Mouse (Mus musculus) forebrain, postnatal 0 days (tissue): Measurements from ENCODE around the gene Slc22a14. TPM values are rescaled to one million over a fixed set of nuclear protein-coding genes. Genes with fewer than 3 reads are reported as not detected.

Experiments
- ATAC-seq: fragments of 200-750 bp; cut with Nextera tagmentation; 2 replicates; pipeline ENCODE4 v1.8.0; 2017; ENCODE audit warnings: mild to moderate bottlenecking, moderate library complexity
- DNase-seq: peaks from one replicate; pipeline ENCODE4 v3.0.0-alpha.2; 2015
- H3K27ac ChIP-seq: fragments of 300-500 bp; sonication (generic); 2 replicates; pipeline ENCODE4 v1.5.1; 2014; ENCODE audit warnings: low read depth, mild to moderate bottlenecking, antibody characterized with exemption, low read length, moderate library complexity, mixed read lengths
- H3K27me3 ChIP-seq: fragments of 300-500 bp; sonication (generic); 2 replicates; pipeline ENCODE4 v1.6.1; 2014; ENCODE audit warnings: mild to moderate bottlenecking, low read length, mixed read lengths; ENCODE audit not compliant: insufficient read depth
- H3K36me3 ChIP-seq: fragments of 300-500 bp; sonication (generic); 2 replicates; pipeline ENCODE4 v1.6.1; 2014; ENCODE audit warnings: mild to moderate bottlenecking, moderate library complexity; ENCODE audit not compliant: insufficient read depth
- H3K4me1 ChIP-seq: fragments of 300-500 bp; sonication (generic); 2 replicates; pipeline ENCODE4 v1.6.1; 2014; ENCODE audit warnings: antibody characterized with exemption; ENCODE audit not compliant: insufficient read depth
- H3K4me2 ChIP-seq: fragments of 300-500 bp; sonication (generic); 2 replicates; pipeline ENCODE4 v1.6.1; 2014; ENCODE audit warnings: low read depth, mild to moderate bottlenecking, moderate library complexity
- H3K4me3 ChIP-seq: fragments of 300-500 bp; sonication (generic); 2 replicates; pipeline ENCODE4 v1.5.1; 2014; ENCODE audit warnings: low read depth, low read length, mixed read lengths
- H3K9ac ChIP-seq: fragments of 300-500 bp; sonication (generic); 2 replicates; pipeline ENCODE4 v1.6.1; 2014; ENCODE audit warnings: mild to moderate bottlenecking
- H3K9me3 ChIP-seq: fragments of 300-500 bp; sonication (generic); 2 replicates; pipeline ENCODE4 v1.6.1; 2016; ENCODE audit warnings: low read length
- CTCF ChIP-seq: sonication (generic); IDR thresholded peaks from 2 replicates; pipeline ENCODE4 v1.5.1; 2016; ENCODE audit warnings: antibody characterized with exemption, control low read depth, low read depth
- WGBS: fragments of 180-500 bp; shearing (Covaris S2); extraction: QIAGEN DNeasy Blood & Tissue Kit; methylation state at CpG from one replicate; pipeline ENCODE4 v1.1.7; 2014; 5-methylcytosine and 5-hydroxymethylcytosine counted together
- polyA plus RNA-seq: library from polyadenylated mRNA; unstranded; fragments of >200 nt; fragmentation: Nextera tagmentation; extraction: Ambion mirVana; gene quantifications from 2 replicates; pipeline ENCODE4 v1.2.1, GENCODE M21; 2015
- total RNA-seq: library from RNA; depleted of rRNA; stranded (reverse); fragments of >200 nt; gene quantifications from 2 replicates; pipeline ENCODE4 v1.2.3, GENCODE M21; 2014

Slc22a14 gene
- total and polyA plus RNA-seq, 2 experiments from 2014 or later, result not detected

GRCm38 (mm10) chr9:119144696-119145095 is 220.7 kb downstream of the Slc22a14 start:
- Histone ChIP-seq H3K4me2 (no peak overlapping the region), H3K4me1 (no peaks in the 10 kb centered on the region), H3K27me3 (no peaks in the 10 kb centered on the region), H3K27ac (no peak overlapping the region), H3K9me3 (no peaks in the 10 kb centered on the region), H3K36me3 (no peaks in the 10 kb centered on the region), H3K9ac (no peak overlapping the region), H3K4me3 (no peak overlapping the region)
- WGBS, result 70% methylated on average over 8 of the region's 8 CpGs
- ATAC-seq (peak; percentile 20; the same call in 1 of the 2 replicates), DNase-seq (peak; percentile 5)
- no peak for TF ChIP-seq CTCF

DNA sequence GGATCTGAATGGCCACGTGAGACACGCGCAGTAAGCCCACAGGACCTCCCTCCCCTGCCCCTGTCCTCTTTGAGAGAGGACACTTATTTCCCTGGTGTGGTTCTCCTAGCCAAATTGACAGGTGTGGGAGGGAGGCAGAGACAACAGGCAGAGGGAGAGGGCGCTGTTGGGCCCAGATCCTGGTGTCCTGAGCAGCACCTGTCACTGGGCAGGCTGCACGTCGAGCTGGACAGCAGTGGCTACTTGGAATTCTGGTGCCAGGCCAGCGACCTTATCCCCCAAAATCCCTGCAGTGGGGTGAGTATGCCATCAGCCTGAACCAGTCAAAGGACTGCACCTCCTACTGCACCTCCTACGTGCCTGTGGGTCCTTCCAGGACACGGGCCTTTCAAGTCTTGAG is 222.0 kb downstream of the Slc22a14 start:
- no peak overlapping the region for H3K4me2 ChIP-seq
- no peak for TF ChIP-seq CTCF
- H3K4me1 ChIP-seq, result no peaks in the 10 kb centered on the region
- ATAC-seq (no peak), DNase-seq (no peak)
- no peak overlapping the region for H3K27ac ChIP-seq
- no peak overlapping the region for H3K9ac ChIP-seq
- WGBS, result 73% methylated on average over 9 of the region's 9 CpGs
- H3K4me3 ChIP-seq, result no peak overlapping the region
- no peaks in the 10 kb centered on the region for H3K9me3 ChIP-seq
- H3K27me3 ChIP-seq, result no peaks in the 10 kb centered on the region
- no peaks in the 10 kb centered on the region for H3K36me3 ChIP-seq

- no peak overlapping the region for H3K27ac ChIP-seq
- no peaks in the 10 kb centered on the region for H3K9me3 ChIP-seq
- H3K36me3 ChIP-seq, result no peaks in the 10 kb centered on the region
- H3K9ac ChIP-seq, result no peak overlapping the region
- no peaks in the 10 kb centered on the region for H3K4me1 ChIP-seq
- 93% methylated on average over 5 of the region's 5 CpGs for WGBS
- H3K4me3 ChIP-seq, result no peak overlapping the region
- no peak overlapping the region for H3K4me2 ChIP-seq
- no peak for TF ChIP-seq CTCF
- DNase-seq (no peak), ATAC-seq (no peak)
- H3K27me3 ChIP-seq, result no peaks in the 10 kb centered on the region
These were observed 223.3 kb downstream of the Slc22a14 start for GRCm38 (mm10) chr9:119142066-119142465.

- DNase-seq, result no peak
- H3K27me3 ChIP-seq, result no peaks in the 10 kb centered on the region
- no peak for TF ChIP-seq CTCF
- no peak overlapping the region for H3K27ac ChIP-seq
- H3K9me3 ChIP-seq, result no peaks in the 10 kb centered on the region
- ATAC-seq, result no peak
- no peak overlapping the region for H3K4me2 ChIP-seq
- no peaks in the 10 kb centered on the region for H3K36me3 ChIP-seq
- no peaks in the 10 kb centered on the region for H3K4me1 ChIP-seq
- 90% methylated on average over 2 of the region's 2 CpGs for WGBS
- H3K4me3 ChIP-seq, result no peak overlapping the region
- no peak overlapping the region for H3K9ac ChIP-seq
These were observed 226.5 kb downstream of the Slc22a14 start for GRCm38 (mm10) chr9:119138836-119139235.

DNA sequence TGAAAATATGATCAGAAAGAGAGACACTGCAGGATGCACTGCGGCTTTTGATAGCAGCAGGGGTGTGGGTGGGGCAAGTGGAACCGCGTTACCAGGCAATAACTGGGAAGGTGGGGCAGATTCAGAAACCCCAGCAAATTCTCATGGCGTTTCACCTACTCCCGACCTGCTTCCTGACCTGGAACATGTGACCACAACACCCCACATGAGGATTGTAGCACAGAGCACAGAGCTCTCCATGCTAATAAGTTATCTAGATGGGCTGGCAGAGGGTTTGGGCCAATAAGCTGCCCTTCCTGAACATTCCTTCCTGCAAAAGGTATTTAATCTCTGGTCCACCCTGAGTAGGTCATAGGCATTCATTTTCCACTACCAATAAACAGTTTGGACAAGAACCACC is 234.7 kb downstream of the Slc22a14 start:
- H3K4me1 ChIP-seq, result no peaks in the 10 kb centered on the region
- H3K9ac ChIP-seq, result no peak overlapping the region
- no peak overlapping the region for H3K4me3 ChIP-seq
- WGBS, result 71% methylated on average over 5 of the region's 5 CpGs
- no peak for TF ChIP-seq CTCF
- DNase-seq, result no peak
- no peaks in the 10 kb centered on the region for H3K36me3 ChIP-seq
- H3K4me2 ChIP-seq, result no peak overlapping the region
- no peaks in the 10 kb centered on the region for H3K27me3 ChIP-seq
- ATAC-seq, result no peak
- no peaks in the 10 kb centered on the region for H3K9me3 ChIP-seq
- H3K27ac ChIP-seq, result no peak overlapping the region

- Histone ChIP-seq H3K4me3 (no peak overlapping the region), H3K9me3 (no peaks in the 10 kb centered on the region), H3K9ac (no peak overlapping the region), H3K27ac (no peak overlapping the region), H3K4me2 (no peak overlapping the region), H3K27me3 (no peaks in the 10 kb centered on the region), H3K4me1 (no peaks in the 10 kb centered on the region), H3K36me3 (no peaks in the 10 kb centered on the region)
- DNase-seq, result no peak
- 84% methylated on average over 12 of the region's 12 CpGs for WGBS
- ATAC-seq, result no peak
- TF ChIP-seq CTCF, result no peak; the same call in 1 of the 2 replicates
These were observed 236.7 kb downstream of the Slc22a14 start for GRCm38 (mm10) chr9:119128436-119129181.

DNA sequence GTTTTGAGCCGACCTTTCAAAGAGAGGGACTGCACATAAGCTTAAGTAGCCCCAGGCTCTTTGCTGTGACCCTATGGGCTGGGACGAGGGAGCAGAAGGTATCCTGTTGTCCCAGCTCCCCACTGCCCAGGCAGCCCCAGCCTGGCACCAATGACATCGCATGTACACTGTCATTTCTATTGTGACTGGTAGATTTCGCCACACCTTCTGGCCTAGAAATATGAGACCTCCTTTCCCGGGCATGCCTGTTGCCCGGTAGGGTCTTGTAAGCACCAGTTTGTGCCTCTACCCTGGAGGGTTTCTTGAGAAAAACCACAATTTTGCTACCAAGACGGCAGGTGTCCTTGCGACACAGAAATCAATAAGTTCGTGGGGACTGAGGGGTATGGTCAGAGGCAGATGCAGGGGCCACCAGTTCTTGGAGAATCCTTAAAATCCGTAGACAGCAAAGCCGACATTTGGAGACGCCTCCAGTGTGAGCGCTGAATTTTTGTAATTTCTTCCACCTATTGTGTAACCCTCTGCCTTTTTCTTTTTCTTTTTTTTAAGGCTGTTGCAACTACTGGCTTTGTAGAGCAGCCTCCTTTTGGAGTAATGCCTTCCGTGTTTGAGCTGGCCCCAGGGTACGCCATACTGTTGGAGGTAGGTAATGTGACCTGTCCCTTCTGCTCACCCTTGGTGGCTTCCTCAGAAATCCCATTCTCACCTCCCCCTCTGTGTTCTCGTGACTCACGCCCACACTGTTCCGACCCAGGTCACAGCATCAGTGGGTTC is 242.6 kb downstream of the Slc22a14 start:
- H3K9ac ChIP-seq, result no peak overlapping the region
- no peaks in the 10 kb centered on the region for H3K36me3 ChIP-seq
- H3K27me3 ChIP-seq, result no peaks in the 10 kb centered on the region
- no peaks in the 10 kb centered on the region for H3K4me1 ChIP-seq
- WGBS, result 87% methylated on average over 18 of the region's 18 CpGs
- ATAC-seq (no peak), DNase-seq (no peak)
- H3K9me3 ChIP-seq, result no peaks in the 10 kb centered on the region
- no peak for TF ChIP-seq CTCF
- no peak overlapping the region for H3K4me2 ChIP-seq
- no peak overlapping the region for H3K27ac ChIP-seq
- H3K4me3 ChIP-seq, result no peak overlapping the region
